Mouse (Mus musculus): ENCODE results near the gene Frrs1l.

DNA sequence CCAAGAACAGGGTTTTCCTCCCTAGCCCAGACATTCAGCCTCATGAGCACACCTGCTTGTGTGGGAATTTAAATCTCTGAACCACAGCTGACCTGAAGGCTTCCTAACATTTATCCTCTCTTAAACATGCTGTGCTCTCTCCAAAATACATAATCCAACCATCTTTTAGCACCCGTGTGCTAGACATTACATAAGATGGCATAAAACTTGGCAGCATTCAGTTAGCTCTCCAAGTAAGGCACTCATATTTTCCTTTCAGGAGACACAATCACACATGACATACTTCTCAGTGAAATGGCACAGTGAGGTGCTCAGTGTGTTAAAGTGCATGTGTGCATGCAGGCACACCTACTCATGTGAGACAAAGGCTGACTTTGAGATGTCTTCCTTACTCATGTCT is 47.6 kb downstream of the Frrs1l start:
- TF ChIP-seq CTCF (conservative IDR thresholded peaks at IDR 0.05 in 1 of 2, IDR thresholded peaks at IDR 0.05 in 1 of 2; ENCODE audit: low read depth in 2 of 2, low read length in 2 of 2): no peak
- TF ChIP-seq EP300 (IDR thresholded peaks at IDR 0.05; ENCODE audit: low read length): no peak
- TF ChIP-seq TBP (conservative IDR thresholded peaks at IDR 0.05; ENCODE audit: low read depth, low read length): no peak
- no peak for TF ChIP-seq POLR2A (IDR thresholded peaks at IDR 0.05; ENCODE audit: low read depth, low read length)
- no peak for TF ChIP-seq HCFC1 (IDR thresholded peaks at IDR 0.05; ENCODE audit: low read depth, low read length)
- no peak for TF ChIP-seq IRF4 (IDR thresholded peaks at IDR 0.05; ENCODE audit: low read depth, low read length)
- TF ChIP-seq ZNF384 (IDR thresholded peaks at IDR 0.05; ENCODE audit: low read depth, low read length): no peak
- no peak for TF ChIP-seq UBTF (IDR thresholded peaks at IDR 0.05; ENCODE audit: low read depth, low read length)
- no peak for TF ChIP-seq ZKSCAN1 (IDR thresholded peaks at IDR 0.05; ENCODE audit: borderline replicate concordance, low read depth, low read length)
- TF ChIP-seq MAFK (IDR thresholded peaks at IDR 0.05; ENCODE audit: insufficient replicate concordance, low read length): no peak
- TF ChIP-seq PAX5 (IDR thresholded peaks at IDR 0.05; ENCODE audit: low read length): no peak
- no peak for TF ChIP-seq ZMIZ1 (IDR thresholded peaks at IDR 0.05; ENCODE audit: low read depth, low read length)
- TF ChIP-seq NRF1 (IDR thresholded peaks at IDR 0.05; ENCODE audit: low read depth, low read length): no peak
- TF ChIP-seq KAT2A (IDR thresholded peaks at IDR 0.05; ENCODE audit: insufficient replicate concordance, low read length): no peak
